Mouse (Mus musculus) ES-E14 (cell line): ENCODE data around the gene Phkb.

Experiments used
- HCFC1 ChIP-seq: IDR thresholded peaks from 2 replicates; pipeline ENCODE4 v1.6.1; 2012; ENCODE audit warnings: low read length, inconsistent platforms, borderline replicate concordance; ENCODE audit not compliant: insufficient read depth
- ZC3H11A ChIP-seq: IDR thresholded peaks from 2 replicates; pipeline ENCODE4 v1.6.1; 2012; ENCODE audit warnings: low read depth, mild to moderate bottlenecking, inconsistent platforms, low read length, borderline replicate concordance

DNA sequence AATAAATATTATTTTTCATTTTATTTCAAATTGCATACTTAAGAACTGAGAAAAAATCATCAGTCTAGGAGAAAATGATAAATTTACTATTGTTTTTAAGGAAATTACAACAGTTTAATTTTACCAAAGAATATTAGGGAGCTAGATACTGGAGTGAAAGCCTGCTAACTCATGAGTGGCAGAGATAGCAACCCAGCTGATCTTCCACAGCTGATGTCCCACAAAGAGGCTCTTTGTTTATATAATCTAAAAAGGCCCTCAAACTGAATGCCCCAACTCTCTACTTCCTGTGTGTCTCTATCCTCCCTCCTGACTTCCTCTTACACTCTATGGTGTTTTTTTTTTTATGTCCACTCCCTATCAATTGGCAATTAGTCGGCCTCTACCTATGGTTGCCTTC, 152.2 kb downstream of the Phkb start:
- TF ChIP-seq HCFC1, result no peak
- no peak for TF ChIP-seq ZC3H11A
